Mouse (Mus musculus) intestine, embryonic 14.5 days (tissue): Measurements from ENCODE around the gene Klhdc7b. TPM values are rescaled to one million over a fixed set of nuclear protein-coding genes. Genes with fewer than 3 reads are reported as not detected.

Experiments used
- ATAC-seq: fragments of 200-750 bp; cut with Nextera tagmentation; replicated peaks from 2 replicates; pipeline ENCODE4 v1.8.0; 2017; ENCODE audit warnings: low read depth, moderate number of reproducible peaks, moderate TSS enrichment, moderate library complexity; ENCODE audit not compliant: low FRiP score, low TSS enrichment
- DNase-seq: peaks from one replicate; pipeline ENCODE4 v3.0.0-alpha.2; 2018; ENCODE audit warnings: low spot score
- H3K27ac ChIP-seq: fragments of 300-500 bp; sonication (generic); 2 replicates; pipeline ENCODE4 v1.5.1; 2014; ENCODE audit warnings: low read depth, mild to moderate bottlenecking, control low read depth
- H3K27me3 ChIP-seq: fragments of 300-500 bp; sonication (generic); replicated peaks from 2 replicates; pipeline ENCODE4 v1.6.1; 2014; ENCODE audit warnings: low read length, control low read depth; ENCODE audit not compliant: control insufficient read depth, insufficient read depth
- H3K36me3 ChIP-seq: fragments of 300-500 bp; sonication (generic); 2 replicates; pipeline ENCODE4 v1.6.1; 2014; ENCODE audit warnings: low read length, control low read depth; ENCODE audit not compliant: control insufficient read depth, insufficient read depth
- H3K4me1 ChIP-seq: fragments of 300-500 bp; sonication (generic); replicated peaks from 2 replicates; pipeline ENCODE4 v1.6.1; 2014; ENCODE audit warnings: low read length, control low read depth, mixed read lengths; ENCODE audit not compliant: control insufficient read depth, insufficient read depth
- H3K4me2 ChIP-seq: fragments of 300-500 bp; sonication (generic); 2 replicates; pipeline ENCODE4 v1.6.1; 2014; ENCODE audit warnings: low read length
- H3K4me3 ChIP-seq: fragments of 300-500 bp; sonication (generic); 2 replicates; pipeline ENCODE4 v1.5.1; 2014; ENCODE audit warnings: low read depth, low read length, control low read depth, mixed read lengths
- H3K9ac ChIP-seq: fragments of 300-500 bp; sonication (generic); 2 replicates; pipeline ENCODE4 v1.6.1; 2014; ENCODE audit warnings: mild to moderate bottlenecking, low read length
- H3K9me3 ChIP-seq: fragments of 300-500 bp; sonication (generic); 2 replicates; pipeline ENCODE4 v1.6.1; 2016; ENCODE audit warnings: low read length, control low read depth; ENCODE audit not compliant: control insufficient read depth
- WGBS: fragments of 180-500 bp; shearing (Covaris S2); extraction: QIAGEN DNeasy Blood & Tissue Kit; methylation state at CpG from one replicate; pipeline ENCODE4 v1.1.7; 2014; 5-methylcytosine and 5-hydroxymethylcytosine counted together
- polyA plus RNA-seq: library from polyadenylated mRNA; unstranded; fragments of >200 nt; fragmentation: Nextera tagmentation; extraction: Ambion mirVana; gene quantifications from 2 replicates; pipeline ENCODE4 v1.2.1, GENCODE M21; 2014

Klhdc7b gene
- polyA plus RNA-seq, 1 experiment from 2014 or later, result not detected

- no peak overlapping the region for H3K27ac ChIP-seq
- ATAC-seq, result no peak
- no peak for DNase-seq
- no peak overlapping the region for H3K4me3 ChIP-seq
- 95% methylated on average over 12 of the region's 12 CpGs for WGBS
- H3K4me2 ChIP-seq, result no peak overlapping the region
- H3K27me3 ChIP-seq, result no peaks in the 10 kb centered on the region
- no peak overlapping the region for H3K9ac ChIP-seq
- H3K9me3 ChIP-seq, result no peaks in the 10 kb centered on the region
- H3K36me3 ChIP-seq, result peaks cover 42% of the 10 kb centered on the region
- H3K4me1 ChIP-seq, result peaks cover 14% of the 10 kb centered on the region
These were observed 31.9 kb upstream of the Klhdc7b start for GRCm38 (mm10) chr15:89352795-89353194.

DNA sequence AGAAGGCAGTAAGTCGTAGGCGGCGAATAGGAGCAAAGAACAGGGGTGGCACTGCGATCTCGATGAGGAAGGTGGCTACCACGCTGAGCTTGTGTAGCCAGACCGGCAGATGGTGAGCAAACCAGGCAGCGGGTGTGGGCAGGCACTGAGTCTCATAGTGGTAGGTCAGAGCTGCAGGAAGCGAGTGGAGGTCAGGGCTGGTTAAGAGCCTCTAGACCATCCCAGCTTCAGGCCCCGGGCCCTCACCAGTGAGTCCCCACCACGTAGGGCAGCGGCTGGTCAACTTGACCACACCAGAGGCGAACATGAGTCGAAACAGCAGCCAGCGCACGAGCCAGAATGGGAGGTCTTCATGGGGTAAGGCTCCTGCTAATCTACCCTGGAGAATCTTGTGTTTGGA is 30.9 kb upstream of the Klhdc7b start:
- ATAC-seq (no peak), DNase-seq (no peak)
- Histone ChIP-seq H3K9ac (no peak overlapping the region), H3K9me3 (no peaks in the 10 kb centered on the region), H3K4me3 (no peak overlapping the region), H3K27me3 (no peaks in the 10 kb centered on the region), H3K27ac (no peak overlapping the region), H3K4me1 (peaks cover 14% of the 10 kb centered on the region), H3K4me2 (no peak overlapping the region), H3K36me3 (peaks cover 42% of the 10 kb centered on the region)
- 95% methylated on average over 16 of the region's 16 CpGs for WGBS

DNA sequence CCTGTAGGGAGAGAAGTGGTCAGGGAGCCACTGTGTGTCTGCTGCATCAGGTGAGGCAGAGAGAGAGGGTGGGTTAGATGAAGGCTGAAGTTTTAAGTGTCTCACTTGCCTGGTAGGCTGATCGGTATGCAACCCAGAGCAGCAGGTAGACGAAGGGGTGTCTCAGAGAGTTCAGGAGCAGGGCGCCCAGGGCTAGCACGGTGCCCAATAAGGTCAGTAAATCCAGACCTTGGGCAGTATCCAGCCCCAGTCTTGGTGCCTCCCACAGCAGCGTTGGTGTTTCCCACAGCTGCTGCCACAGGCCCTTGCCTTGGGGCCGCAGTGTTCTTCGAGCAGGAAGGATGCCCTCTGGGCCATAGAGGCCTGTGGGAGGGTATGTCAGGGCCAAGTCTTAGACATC is 30.3 kb upstream of the Klhdc7b start:
- Histone ChIP-seq H3K27ac (no peak overlapping the region), H3K4me2 (peak overlapping the region; percentile 94), H3K4me3 (peak overlapping the region; percentile 94), H3K9ac (peak overlapping the region; percentile 88), H3K36me3 (peaks cover 42% of the 10 kb centered on the region), H3K4me1 (peaks cover 14% of the 10 kb centered on the region), H3K27me3 (no peaks in the 10 kb centered on the region), H3K9me3 (no peaks in the 10 kb centered on the region)
- no peak for ATAC-seq
- DNase-seq, result no peak
- 77% methylated on average over 7 of the region's 7 CpGs for WGBS

DNA sequence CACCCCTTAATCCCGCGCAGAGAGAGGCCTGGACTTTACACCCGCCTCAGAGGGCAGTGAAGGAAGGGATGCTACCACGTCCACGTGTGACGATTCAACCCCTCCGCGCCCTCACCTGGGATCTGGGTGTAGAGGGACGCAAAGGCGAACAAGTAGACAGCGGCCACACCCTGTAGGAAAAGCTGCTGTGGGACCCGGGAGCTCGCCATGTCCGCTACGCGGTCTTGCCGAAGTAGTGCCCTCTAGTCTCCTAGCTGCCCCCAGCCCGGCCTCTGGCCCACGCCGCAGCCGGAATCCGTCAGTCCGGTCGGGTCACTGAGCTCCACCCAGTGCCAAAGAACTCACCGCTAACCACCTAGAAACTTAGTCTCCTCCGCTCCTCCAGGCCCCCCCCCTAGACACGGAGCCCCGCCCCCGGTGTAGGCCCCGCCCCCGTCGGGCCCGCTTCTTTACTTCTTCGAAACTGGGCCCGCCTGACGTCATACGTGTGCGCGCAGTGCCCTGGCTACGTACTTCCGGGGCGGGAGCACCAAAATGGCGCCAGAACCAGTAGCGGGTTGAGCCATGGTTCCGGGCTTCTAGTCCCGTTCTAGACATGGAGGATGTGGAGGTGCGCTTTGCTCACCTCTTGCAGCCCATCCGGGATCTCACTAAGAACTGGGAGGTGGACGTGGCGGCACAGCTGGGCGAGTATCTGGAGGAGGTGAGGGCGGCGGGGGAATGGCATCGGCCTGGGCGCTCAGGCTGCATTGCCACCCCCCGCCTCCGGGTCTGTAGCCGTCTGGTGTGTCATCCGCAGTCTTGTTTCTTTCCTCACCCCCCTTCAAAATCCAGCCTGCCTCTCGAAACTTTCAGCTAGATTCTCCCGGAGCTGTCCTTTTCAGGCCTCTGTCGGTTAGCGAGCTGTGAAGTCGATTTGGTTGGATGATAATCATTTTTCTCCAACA is 29.2 kb upstream of the Klhdc7b start, which contains the start of the genes Lmf2 and Ncaph2:
TSS of gene Lmf2 (minus strand) at position 419 of the 947 bp plus-strand sequence.
TSS of gene Ncaph2 (plus strand) at position 479 of the 947 bp plus-strand sequence.
- peak within 1 kb of the TSS; percentile 94 for H3K4me3 ChIP-seq
- H3K4me2 ChIP-seq, result peak within 1 kb of the TSS; percentile 94
- peaks cover 43% of the 10 kb centered on the region for H3K36me3 ChIP-seq
- no peaks in the 10 kb centered on the region for H3K27me3 ChIP-seq
- peaks cover 14% of the 10 kb centered on the region for H3K4me1 ChIP-seq
- WGBS, result under 1% methylated on average over 63 of the region's 64 CpGs
- H3K27ac ChIP-seq, result peak within 1 kb of the TSS; percentile 90
- peak; percentile 99 for DNase-seq
- H3K9me3 ChIP-seq, result no peaks in the 10 kb centered on the region
- ATAC-seq, result peak; percentile 92
- peak within 1 kb of the TSS; percentile 88 for H3K9ac ChIP-seq

GRCm38 (mm10) chr15:89356372-89356771 is 28.3 kb upstream of the Klhdc7b start:
- WGBS, result under 1% methylated on average over 15 of the region's 15 CpGs
- ATAC-seq, result peak; percentile 63
- H3K27me3 ChIP-seq, result no peaks in the 10 kb centered on the region

GRCm38 (mm10) chr15:89358784-89359183 is 25.9 kb upstream of the Klhdc7b start:
- Histone ChIP-seq H3K4me3 (no peak overlapping the region), H3K36me3 (peaks cover 41% of the 10 kb centered on the region), H3K27ac (no peak overlapping the region), H3K27me3 (no peaks in the 10 kb centered on the region), H3K9me3 (no peaks in the 10 kb centered on the region), H3K4me1 (peaks cover 14% of the 10 kb centered on the region), H3K9ac (no peak overlapping the region), H3K4me2 (no peak overlapping the region)
- ATAC-seq (no peak), DNase-seq (no peak)
- 85% methylated on average over 3 of the region's 3 CpGs for WGBS

More at GRCm38 (mm10) chr15:89356372-89356771, 28.3 kb upstream of the Klhdc7b start:
- H3K4me3 ChIP-seq, result peak overlapping the region; percentile 94
- H3K36me3 ChIP-seq, result peaks cover 44% of the 10 kb centered on the region
- no peaks in the 10 kb centered on the region for H3K9me3 ChIP-seq
- peak overlapping the region; percentile 88 for H3K9ac ChIP-seq
- H3K27ac ChIP-seq, result peak overlapping the region; percentile 90
- peak; percentile 89 for DNase-seq
- peaks cover 14% of the 10 kb centered on the region for H3K4me1 ChIP-seq
- peak overlapping the region; percentile 64 for H3K4me2 ChIP-seq

DNA sequence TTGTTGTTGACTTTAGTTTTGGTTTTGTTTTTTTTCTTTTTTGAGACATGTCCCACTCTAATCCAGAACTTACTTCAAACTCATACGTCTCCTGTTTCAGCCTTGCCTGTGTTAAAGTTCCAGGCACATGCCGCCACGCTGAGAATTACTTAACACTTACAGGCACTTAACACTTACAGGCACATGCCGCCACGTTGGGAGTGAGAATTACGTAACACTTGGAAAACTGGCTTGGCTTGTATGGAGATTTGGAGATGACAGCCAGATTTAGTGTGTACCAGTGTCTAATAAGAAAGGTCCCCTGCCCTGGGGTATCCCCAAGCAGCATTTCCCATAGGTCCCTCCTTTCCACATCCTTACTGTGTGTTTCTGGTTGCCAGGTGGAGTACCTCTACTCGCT is 21.7 kb upstream of the Klhdc7b start:
- H3K36me3 ChIP-seq, result peaks cover 84% of the 10 kb centered on the region

DNA sequence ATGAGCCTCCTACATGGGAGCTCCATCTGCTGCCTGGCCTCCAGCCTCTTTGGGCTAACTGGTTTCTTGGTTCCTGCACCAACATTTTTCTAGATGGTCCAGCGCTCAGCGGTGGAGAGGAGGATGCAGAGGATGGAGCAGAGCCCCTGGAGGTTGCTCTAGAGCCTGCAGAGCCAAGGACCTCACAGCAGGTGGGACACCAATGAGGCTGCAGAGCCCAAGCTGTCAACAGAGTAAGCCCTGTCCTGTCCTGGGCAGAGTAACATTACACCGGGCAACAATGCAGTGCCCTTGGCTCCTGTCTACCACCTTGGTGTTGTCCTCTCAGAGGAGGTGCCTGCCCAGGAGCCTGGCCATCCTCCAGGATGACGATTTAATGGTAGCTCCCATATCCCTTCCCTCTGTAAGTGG is 19.6 kb upstream of the Klhdc7b start:
- 92% methylated on average over 4 of the region's 4 CpGs for WGBS

More for the DNA sequence above, 21.7 kb upstream of the Klhdc7b start:
- Histone ChIP-seq H3K27me3 (no peaks in the 10 kb centered on the region), H3K4me3 (no peak overlapping the region), H3K4me2 (no peak overlapping the region), H3K9me3 (no peaks in the 10 kb centered on the region), H3K27ac (no peak overlapping the region), H3K4me1 (no peaks in the 10 kb centered on the region; the same call in 1 of the 2 replicates), H3K9ac (no peak overlapping the region)
- ATAC-seq, result no peak
- 91% methylated on average over 7 of the region's 7 CpGs for WGBS
- no peak for DNase-seq

More for the DNA sequence above, 19.6 kb upstream of the Klhdc7b start:
- Histone ChIP-seq H3K9ac (no peak overlapping the region), H3K9me3 (no peaks in the 10 kb centered on the region), H3K4me3 (no peak overlapping the region), H3K27me3 (no peaks in the 10 kb centered on the region), H3K4me2 (no peak overlapping the region), H3K27ac (no peak overlapping the region), H3K4me1 (no peaks in the 10 kb centered on the region), H3K36me3 (peaks cover 97% of the 10 kb centered on the region)
- no peak for DNase-seq
- ATAC-seq, result no peak
